Mouse (Mus musculus) limb, embryonic 14.5 days (tissue): Measurements from ENCODE around the gene Ybey. TPM values are rescaled to one million over a fixed set of nuclear protein-coding genes. Genes with fewer than 3 reads are reported as not detected.

Experiments
- ATAC-seq: fragments of 200-750 bp; cut with Nextera tagmentation; 2 replicates; pipeline ENCODE4 v1.8.0; 2017; ENCODE audit warnings: low read depth, moderate number of reproducible peaks, moderate TSS enrichment; ENCODE audit not compliant: low FRiP score
- DNase-seq: peaks from one replicate; pipeline ENCODE4 v3.0.0-alpha.2; 2015; ENCODE audit warnings: low spot score
- H3K27ac ChIP-seq: fragments of 300-500 bp; sonication (generic); replicated peaks from 2 replicates; pipeline ENCODE4 v1.5.1; 2014; ENCODE audit warnings: low read depth, mild to moderate bottlenecking, low read length, moderate library complexity, mixed read lengths
- H3K27me3 ChIP-seq: fragments of 300-500 bp; sonication (generic); 2 replicates; pipeline ENCODE4 v1.6.1; 2014; ENCODE audit warnings: low read length, mixed read lengths; ENCODE audit not compliant: control insufficient read depth, insufficient read depth
- H3K36me3 ChIP-seq: fragments of 300-500 bp; sonication (generic); 2 replicates; pipeline ENCODE4 v1.6.1; 2014; ENCODE audit warnings: mild to moderate bottlenecking, low read length, moderate library complexity, mixed read lengths; ENCODE audit not compliant: control insufficient read depth, insufficient read depth
- H3K4me1 ChIP-seq: fragments of 300-500 bp; sonication (generic); 2 replicates; pipeline ENCODE4 v1.6.1; 2014; ENCODE audit warnings: antibody characterized with exemption, low read length, mixed read lengths; ENCODE audit not compliant: control insufficient read depth, insufficient read depth
- H3K4me2 ChIP-seq: fragments of 300-500 bp; sonication (generic); replicated peaks from 2 replicates; pipeline ENCODE4 v1.6.1; 2014; ENCODE audit warnings: low read depth, mild to moderate bottlenecking, low read length, moderate library complexity; ENCODE audit not compliant: severe bottlenecking
- H3K4me3 ChIP-seq: fragments of 300-500 bp; sonication (generic); replicated peaks from 2 replicates; pipeline ENCODE4 v1.5.1; 2014; ENCODE audit warnings: low read length
- H3K9ac ChIP-seq: fragments of 300-500 bp; sonication (generic); 2 replicates; pipeline ENCODE4 v1.6.1; 2014; ENCODE audit warnings: mild to moderate bottlenecking, low read depth, low read length, moderate library complexity; ENCODE audit not compliant: severe bottlenecking
- H3K9me3 ChIP-seq: fragments of 300-500 bp; sonication (generic); 2 replicates; pipeline ENCODE4 v1.6.1; 2016; ENCODE audit warnings: low read length; ENCODE audit not compliant: control insufficient read depth
- POLR2A ChIP-seq: fragments of 200-500 bp; IDR thresholded peaks from 2 replicates; pipeline ENCODE4 v1.8.0; 2012; ENCODE audit warnings: inconsistent platforms, mild to moderate bottlenecking, moderate library complexity, borderline replicate concordance; ENCODE audit not compliant: insufficient read depth, insufficient read length; ENCODE audit errors: extremely low read depth
- WGBS: fragments of 180-500 bp; shearing (Covaris S2); extraction: QIAGEN DNeasy Blood & Tissue Kit; methylation state at CpG from one replicate; pipeline ENCODE4 v1.1.7; 2014; 5-methylcytosine and 5-hydroxymethylcytosine counted together
- polyA plus RNA-seq, 2 experiments: library from polyadenylated mRNA; depleted of rRNA in 1 of 2; stranded (reverse) in 1 of 2; unstranded in 1 of 2; fragments of >200 nt; fragmentation: Nextera tagmentation in 1 of 2; extraction: Ambion mirVana in 1 of 2; gene quantifications; 2 replicates each; pipeline versions ENCODE4 v1.2.1 to v1.2.3; 2012 to 2014

Ybey gene
- polyA plus RNA-seq, 2 experiments = 3.5 to 4.3 TPM

- peak within 1 kb of the TSS; percentile 92 for H3K27ac ChIP-seq
- no peaks in the 10 kb centered on the region for H3K27me3 ChIP-seq
- peak within 1 kb of the TSS; percentile 79 for H3K9ac ChIP-seq
- H3K36me3 ChIP-seq = peaks cover 10% of the 10 kb centered on the region
- peak within 1 kb of the TSS; percentile 98 for H3K4me3 ChIP-seq
- ATAC-seq = peak; percentile 99
- peak within 1 kb of the TSS; percentile 84 for H3K4me2 ChIP-seq
- H3K9me3 ChIP-seq = no peaks in the 10 kb centered on the region
- DNase-seq = peak; percentile 97
- peaks cover 11% of the 10 kb centered on the region for H3K4me1 ChIP-seq
- 3% methylated on average over 77 of the region's 78 CpGs for WGBS
- peak; percentile 70; the same call in 1 of the 2 replicates for TF ChIP-seq POLR2A
Measured at GRCm38 (mm10) chr10:76442178-76443088, 26.5 kb downstream of the Ybey start, which contains the start of gene Pcnt. TSS of gene Pcnt (minus strand) at chr10:76442786.

GRCm38 (mm10) chr10:76440281-76440680 is 28.6 kb downstream of the Ybey start, which contains the start of gene AC141477.1:
TSS of gene AC141477.1 (minus strand) at chr10:76440444.
- no peaks in the 10 kb centered on the region for H3K27me3 ChIP-seq
- peaks cover 29% of the 10 kb centered on the region for H3K36me3 ChIP-seq
- H3K9ac ChIP-seq = no peak within 1 kb of the TSS

GRCm38 (mm10) chr10:76439107-76439890 is 29.6 kb downstream of the Ybey start:
- no peak for ATAC-seq
- Histone ChIP-seq H3K36me3 (peaks cover 39% of the 10 kb centered on the region), H3K27ac (no peak overlapping the region), H3K4me3 (no peak overlapping the region), H3K9me3 (no peaks in the 10 kb centered on the region), H3K9ac (no peak overlapping the region), H3K4me1 (peaks cover 11% of the 10 kb centered on the region), H3K27me3 (no peaks in the 10 kb centered on the region), H3K4me2 (no peak overlapping the region)
- DNase-seq = no peak
- WGBS = 92% methylated on average over 9 of the region's 9 CpGs
- no peak for TF ChIP-seq POLR2A

More at GRCm38 (mm10) chr10:76440281-76440680, 28.6 kb downstream of the Ybey start, which contains the start of gene AC141477.1:
- H3K4me2 ChIP-seq = no peak within 1 kb of the TSS; the same call in 1 of the 2 replicates
- ATAC-seq (no peak), DNase-seq (no peak)
- TF ChIP-seq POLR2A = no peak
- H3K4me1 ChIP-seq = peaks cover 11% of the 10 kb centered on the region
- H3K9me3 ChIP-seq = no peaks in the 10 kb centered on the region
- H3K4me3 ChIP-seq = no peak within 1 kb of the TSS
- WGBS = 96% methylated on average over 17 of the region's 17 CpGs
- H3K27ac ChIP-seq = no peak within 1 kb of the TSS

- WGBS = 91% methylated on average over 11 of the region's 11 CpGs
- no peak for TF ChIP-seq POLR2A
Measured at GRCm38 (mm10) chr10:76433925-76434324, 35.0 kb downstream of the Ybey start.

GRCm38 (mm10) chr10:76425674-76426073 is 43.2 kb downstream of the Ybey start:
- Histone ChIP-seq H3K4me2 (no peak overlapping the region), H3K27me3 (no peaks in the 10 kb centered on the region), H3K36me3 (peaks cover 93% of the 10 kb centered on the region), H3K9ac (no peak overlapping the region), H3K27ac (no peak overlapping the region), H3K4me1 (no peaks in the 10 kb centered on the region), H3K9me3 (no peaks in the 10 kb centered on the region), H3K4me3 (no peak overlapping the region)
- 94% methylated on average over 7 of the region's 7 CpGs for WGBS
- no peak for TF ChIP-seq POLR2A
- ATAC-seq = no peak
- DNase-seq = no peak

More at GRCm38 (mm10) chr10:76433925-76434324, 35.0 kb downstream of the Ybey start:
- Histone ChIP-seq H3K4me1 (no peaks in the 10 kb centered on the region), H3K27me3 (no peaks in the 10 kb centered on the region), H3K9me3 (no peaks in the 10 kb centered on the region), H3K4me3 (no peak overlapping the region), H3K27ac (no peak overlapping the region), H3K4me2 (no peak overlapping the region), H3K9ac (no peak overlapping the region), H3K36me3 (peaks cover 86% of the 10 kb centered on the region)
- no peak for ATAC-seq
- no peak for DNase-seq
